Mouse (Mus musculus) 416B (cell line): Measurements from ENCODE around the gene Apaf1.

ENCODE experiments used
- DNase-seq: peaks from one replicate; pipeline ENCODE4 v3.0.0; 2011; ENCODE audit warnings: low read depth

The Apaf1 gene

DNA sequence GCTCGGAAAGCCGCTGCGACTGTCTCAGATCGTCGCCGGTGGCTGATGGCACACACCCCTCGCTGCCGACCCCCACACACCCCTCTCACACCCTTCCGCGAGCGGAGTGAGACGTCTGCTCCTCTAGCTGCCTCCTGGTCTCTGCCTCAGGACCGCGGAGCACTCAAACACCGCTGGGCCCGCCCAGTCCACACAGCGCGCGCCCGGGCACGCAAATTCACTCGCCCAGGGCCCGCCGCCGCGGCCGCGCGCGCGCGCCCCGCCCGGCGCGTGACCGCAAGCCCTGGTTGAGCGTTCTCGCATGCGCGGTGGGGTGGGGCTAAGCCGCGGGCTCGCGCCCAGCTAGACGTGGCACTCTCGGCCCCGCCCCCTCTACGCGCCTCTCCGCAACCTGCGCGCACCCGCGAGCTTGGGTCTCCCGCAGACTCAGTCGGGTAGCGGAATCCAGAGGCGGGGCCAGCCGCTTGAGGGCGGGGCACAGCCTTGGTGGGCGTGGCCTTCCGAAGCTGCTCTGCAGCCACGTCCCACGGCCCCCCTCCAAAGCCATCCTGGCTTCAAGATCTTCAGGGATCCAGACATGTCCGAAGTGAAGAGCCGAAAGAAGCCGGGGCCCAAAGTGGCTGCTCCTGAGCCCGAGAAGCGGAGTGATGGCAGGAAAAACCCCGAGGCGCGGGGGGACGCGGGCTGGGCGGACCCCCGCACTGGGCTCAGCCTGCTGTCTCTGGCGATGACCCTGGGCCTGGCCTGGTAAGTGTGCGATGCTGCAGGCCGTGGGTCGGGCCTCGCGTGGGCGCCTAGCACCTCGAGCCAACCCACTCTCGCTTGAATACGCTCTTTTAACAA, at the start of gene Apaf1, which contains the start of gene Ikbip:
Gene Apaf1 (minus strand): TSS at position 221 of the 843 bp plus-strand sequence.
Gene Ikbip (plus strand): TSS at position 391 of the 843 bp plus-strand sequence.
- DNase-seq: peak; percentile 98

DNA sequence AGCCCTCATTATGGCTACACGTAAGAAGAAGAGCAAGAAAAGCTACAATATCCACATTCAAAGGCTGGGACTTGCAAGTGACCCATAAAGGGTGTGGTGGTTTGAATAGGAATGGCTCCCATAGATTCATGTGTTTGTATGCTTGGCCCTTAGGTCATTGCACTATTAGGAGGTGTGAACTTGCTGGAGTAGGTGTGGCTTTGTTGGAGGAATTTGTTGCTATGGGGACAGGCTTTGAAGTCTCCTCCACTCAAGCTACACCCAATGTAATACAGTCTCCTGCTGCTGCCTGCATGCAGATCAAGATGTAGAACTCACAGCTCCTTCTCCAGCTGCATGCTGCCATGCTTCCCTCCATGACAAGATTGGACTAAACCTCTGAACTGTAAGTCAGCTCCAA, 49.0 kb upstream of the Apaf1 start:
- DNase-seq: no peak

DNA sequence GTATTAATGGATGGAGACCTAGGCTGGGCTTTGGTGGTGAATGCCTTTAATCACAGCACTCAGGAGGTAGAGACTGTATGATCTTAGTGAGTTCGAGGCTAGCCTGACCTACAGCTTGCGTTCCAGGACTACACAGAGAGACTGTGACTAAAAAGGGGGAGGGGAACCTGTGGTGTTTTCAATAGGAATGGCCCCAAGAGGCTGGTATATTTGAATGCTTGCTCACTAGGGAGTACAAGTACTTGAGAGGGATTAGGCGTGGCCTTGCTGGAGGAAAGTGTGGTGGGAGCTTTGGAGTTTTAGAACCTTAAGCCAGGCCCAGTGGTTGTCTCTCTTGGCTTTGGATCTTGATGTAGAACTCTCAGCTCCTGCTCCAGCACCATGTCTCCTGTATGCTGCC, 48.2 kb upstream of the Apaf1 start:
- DNase-seq: no peak

DNA sequence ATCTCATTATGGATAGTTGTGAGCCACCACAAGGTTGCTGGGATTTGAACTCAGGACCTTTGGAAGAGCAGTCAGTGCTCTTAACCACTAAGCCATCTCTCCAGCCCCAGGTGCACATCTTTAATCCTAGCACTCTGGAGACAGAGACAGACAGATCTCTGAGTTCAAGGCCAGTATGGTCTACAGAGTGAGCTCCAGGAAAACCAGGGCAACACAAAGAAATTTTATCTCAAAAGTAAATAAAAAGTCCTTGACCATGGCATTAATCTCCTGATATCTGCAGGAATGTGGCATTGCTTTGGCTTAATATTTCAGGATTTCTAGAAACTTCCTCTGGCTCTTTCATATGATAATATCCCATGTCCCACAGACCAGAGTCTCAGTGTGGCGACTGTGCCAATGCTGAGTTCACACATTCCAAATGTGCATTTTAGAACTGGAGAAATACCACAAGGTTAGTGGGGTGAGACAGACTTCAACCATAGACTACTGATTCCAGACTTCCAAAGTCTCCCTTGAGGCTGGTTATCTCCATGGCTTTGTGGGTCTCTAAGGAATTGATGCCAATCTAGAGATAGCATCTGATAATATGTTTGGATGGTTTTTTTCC, 46.1 kb upstream of the Apaf1 start:
- DNase-seq: no peak

DNA sequence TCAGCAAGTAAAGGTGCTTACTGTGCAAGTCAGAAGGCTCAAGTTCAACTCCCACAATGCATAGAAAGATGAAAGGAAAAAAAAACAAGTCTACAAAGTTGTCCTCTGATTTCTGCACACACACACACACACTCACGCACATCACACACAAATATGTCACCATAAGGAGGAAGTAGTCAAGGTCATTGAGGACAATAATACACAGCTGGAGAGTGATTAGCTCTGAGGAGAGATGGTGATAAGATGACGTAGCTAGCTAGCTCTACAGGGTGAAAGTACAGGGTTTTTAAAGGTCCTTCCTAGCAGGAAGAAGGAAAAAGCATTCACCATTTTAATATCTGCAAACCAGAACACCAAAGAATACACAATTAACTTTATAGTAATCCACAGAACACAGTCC, 44.8 kb upstream of the Apaf1 start:
- DNase-seq: peak; percentile 60

DNA sequence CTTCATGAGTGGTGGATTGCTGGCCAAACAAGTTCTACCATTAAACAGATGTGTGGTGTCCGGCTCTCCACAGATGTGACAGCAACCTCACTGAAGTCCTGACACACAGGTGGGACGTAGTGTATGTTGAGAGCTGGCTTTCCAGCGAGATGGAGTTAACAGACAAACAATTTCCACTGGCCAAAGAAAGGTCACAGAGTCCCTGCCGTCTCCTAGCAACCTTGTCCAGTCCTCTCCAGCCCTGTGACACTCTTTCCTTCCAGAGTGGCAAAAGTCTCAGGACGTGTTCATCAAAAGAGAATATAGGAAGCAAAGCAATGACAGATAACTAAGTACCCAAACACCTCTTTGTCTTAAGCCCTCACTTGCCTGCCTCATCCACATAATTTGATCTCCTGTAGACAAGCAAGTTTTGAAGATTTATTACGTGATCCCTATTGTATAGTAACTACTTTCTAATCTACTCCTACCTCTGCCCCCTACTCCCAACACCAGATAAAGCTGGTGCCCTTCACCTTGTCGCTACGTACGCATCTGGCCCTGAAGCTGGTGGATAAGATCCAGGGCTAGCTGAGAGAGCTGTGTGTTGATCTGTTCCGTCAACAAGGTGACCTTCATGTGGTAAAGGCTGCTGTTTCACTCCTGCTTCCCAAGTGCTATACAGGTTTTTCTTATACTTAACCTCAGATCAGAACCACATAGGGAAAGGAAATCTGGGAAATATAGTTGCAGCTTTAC, 44.2 kb upstream of the Apaf1 start:
- no peak for DNase-seq

DNA sequence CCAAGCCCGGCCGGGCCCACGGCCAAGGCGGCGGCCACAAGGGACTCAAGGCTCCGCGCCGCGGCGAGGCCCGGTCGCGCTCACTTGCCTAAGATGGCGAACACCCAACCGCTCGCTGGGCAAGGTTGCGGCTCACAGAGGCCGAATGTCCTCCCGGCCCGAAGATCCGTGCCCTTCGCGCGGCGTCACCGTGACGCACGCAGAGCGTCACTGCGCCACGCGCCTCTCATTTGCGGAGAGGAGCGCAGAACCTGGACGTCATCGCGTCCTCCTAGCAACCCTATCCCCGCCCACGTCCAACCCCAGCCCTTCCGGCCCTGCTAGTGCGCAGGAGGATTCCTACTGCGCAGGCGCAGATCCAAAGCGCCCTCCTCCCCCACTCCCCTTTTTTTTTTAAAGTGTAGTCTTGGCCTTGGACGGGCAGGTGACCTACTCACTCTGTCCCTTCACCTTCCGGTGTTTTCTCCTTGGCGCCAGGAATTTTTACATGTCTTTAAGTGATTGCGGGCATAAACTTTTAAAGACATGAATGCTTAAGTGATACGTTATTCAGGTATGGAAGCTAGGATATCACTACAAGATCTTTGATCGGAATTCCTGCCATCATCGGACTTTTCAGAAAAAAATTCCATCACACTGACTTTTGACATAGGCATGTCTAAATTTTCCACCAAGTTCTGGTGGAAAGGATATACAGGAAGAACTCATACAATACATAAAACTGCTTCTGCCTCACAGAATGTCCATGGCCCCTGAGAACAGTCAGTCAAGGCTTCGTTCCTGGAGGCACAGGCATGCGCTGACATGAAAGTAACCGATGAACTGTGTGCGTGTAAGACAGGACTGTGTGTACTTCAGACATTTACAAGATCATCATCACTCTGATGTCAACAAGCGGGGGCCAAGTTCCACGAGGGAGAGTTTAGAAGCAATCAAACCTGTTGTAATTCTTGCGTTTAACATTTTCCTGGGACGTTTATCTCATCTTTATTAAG, 41.6 kb upstream of the Apaf1 start, which contains the start of gene Slc25a3:
Gene Slc25a3 (minus strand): TSS at position 232 of the 995 bp plus-strand sequence.
- DNase-seq: peak; percentile 99

DNA sequence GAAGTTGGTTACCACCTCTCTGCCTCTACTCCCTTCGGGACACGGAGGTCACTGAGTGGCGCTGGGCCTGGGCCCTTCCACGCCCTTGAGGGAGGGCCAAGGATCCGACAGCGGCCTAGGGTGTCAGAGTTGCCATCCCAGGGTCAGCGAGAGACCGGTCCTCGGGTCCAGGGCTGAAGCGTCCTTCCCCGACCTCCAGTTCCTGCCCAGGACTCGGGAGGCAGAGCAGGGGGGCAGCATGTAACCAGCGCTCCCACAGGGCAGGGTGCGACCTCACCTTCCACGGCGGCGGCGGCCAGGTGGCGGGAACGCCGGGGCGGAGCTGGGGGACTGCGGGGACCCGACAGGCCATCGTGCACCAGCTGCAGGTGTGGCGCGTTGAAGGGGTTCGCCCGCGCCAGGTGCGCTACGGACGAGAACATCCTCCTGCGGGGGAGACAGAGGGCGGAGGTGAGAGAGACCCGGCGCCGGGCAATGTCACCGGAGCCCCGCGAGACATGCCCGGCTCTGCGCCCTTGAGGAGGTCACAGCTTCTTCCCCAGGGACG, 40.8 kb upstream of the Apaf1 start:
- peak; percentile 40 for DNase-seq

DNA sequence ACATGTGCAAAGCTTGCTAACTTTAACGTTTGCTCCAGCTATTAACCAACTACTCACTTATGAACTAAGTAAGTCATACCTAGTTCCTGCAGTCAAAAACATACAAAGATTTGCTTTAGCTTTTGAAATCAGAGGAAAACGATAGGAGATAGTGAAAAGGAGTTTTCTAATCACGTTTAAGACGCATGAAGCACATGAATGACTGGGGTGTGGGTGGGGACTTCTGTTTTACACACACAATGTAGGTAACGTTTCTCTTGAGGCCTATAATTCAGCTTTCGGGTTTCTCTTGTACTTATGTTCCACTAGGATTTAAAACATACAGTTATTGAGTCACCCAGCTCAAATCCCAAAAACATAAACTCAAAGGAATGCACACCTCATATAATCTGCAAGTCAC, 40.1 kb upstream of the Apaf1 start:
- no peak for DNase-seq

DNA sequence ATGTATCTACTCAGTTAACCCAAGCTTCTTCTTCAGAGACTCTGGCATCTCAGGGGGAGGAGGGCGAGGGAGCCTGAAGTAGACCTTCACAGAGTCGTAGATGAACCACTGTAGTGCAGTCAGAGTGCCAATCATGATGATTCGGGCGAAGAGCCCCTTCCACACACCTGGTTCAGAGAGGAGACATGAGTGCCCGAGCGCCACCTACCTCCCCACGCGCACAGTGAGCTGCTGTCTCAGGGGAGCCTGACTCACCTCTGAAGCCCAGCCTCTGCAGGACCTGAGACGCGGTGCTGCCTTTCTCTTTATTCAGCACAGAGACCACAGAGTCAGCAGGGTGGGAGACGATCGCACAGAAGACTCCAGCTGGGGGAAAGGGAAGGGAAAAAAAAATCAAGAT, 34.4 kb upstream of the Apaf1 start:
- no peak for DNase-seq

DNA sequence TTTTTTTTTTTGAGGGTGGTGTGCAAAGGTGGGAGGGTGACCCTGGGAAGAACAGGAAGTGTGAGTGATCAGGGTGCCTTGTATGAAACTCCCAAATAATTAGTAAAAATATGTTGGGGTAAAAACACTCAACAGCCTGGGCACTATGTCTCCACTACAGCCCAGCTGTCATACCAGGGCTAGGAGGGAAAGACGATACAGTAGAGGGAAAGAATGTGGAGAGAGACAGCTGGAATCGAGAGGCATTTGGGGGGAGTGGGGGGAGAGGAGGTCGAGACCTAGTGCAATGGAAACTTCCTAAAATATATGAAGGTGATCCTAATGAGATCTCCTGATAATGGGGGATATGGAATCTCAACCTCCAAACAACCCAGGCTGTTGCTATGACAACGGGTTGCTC, 27.3 kb upstream of the Apaf1 start:
- DNase-seq: no peak

DNA sequence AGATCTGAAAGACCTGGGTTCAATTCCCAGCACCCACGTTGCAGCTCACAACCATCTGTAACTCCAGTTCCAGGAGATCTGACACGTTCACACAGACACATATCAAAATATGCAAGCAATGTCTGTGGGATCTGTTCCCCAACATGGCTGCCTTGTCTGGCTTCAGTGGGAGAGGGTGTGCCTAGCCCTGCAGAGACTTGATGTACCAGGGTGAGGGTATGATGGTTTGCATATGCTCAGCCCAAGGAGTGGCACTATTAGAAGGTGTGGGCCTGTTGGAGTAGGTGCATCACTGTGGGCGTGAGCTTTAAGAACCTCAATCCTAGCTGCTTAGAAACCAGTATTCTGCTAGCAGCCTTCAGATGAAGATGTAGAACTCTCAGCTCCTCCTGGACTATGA, 23.4 kb upstream of the Apaf1 start:
- no peak for DNase-seq

DNA sequence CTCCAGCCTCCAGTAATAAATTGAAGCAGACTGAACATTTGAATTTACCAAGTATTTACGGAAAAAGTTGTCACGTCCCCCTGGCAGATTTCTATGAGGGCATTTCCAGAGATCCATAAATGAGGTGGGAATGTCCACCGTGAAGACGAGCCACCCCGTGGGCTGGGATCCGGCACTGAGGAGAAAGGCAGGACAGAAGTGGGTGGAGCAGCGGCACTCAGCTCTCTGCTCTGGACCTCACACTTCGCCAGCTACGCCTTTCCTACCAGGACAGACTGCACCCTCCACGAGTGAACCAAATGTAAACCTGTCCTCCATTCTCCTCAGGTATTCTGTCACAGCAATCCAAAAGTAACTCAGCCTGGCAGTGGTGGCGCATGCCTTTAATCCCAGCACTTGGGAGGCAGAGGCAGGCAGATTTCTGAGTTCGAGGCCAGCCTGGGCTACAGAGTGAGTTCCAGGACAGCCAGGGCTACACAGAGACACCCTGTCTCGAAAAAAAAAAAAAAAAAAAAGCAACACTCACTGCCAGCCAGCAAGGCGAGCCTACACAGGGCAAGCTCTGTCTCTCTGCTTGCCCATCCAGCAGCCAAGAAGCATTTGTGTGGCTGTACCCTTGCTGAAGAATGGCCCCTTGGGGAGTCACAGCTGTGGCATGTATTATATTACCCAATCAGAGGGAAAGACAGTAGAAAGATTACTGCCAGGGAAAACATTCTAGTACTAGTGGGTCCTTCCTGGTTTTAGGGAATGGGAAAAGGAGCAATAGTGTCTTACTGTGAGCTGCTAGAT, 20.4 kb upstream of the Apaf1 start:
- no peak for DNase-seq

DNA sequence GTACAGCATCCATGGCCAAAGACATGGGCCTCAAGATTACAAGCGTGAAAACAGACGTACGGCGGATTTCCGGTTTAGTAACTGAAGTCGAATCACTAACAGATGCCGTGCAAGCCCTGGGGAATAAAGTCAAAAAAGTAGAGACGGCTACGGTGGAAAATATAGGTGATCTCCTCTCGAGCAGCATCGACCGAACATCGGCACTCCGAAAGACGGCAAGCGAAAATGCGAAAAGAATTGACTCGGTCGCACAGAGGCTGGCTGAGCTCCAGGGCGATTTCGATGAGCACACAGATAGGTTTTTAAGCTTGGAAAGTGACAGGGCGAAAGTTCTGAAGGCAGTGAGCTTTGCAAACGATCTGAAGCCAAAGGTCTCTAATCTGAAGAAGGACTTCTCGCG, 19.4 kb upstream of the Apaf1 start:
- DNase-seq: no peak

DNA sequence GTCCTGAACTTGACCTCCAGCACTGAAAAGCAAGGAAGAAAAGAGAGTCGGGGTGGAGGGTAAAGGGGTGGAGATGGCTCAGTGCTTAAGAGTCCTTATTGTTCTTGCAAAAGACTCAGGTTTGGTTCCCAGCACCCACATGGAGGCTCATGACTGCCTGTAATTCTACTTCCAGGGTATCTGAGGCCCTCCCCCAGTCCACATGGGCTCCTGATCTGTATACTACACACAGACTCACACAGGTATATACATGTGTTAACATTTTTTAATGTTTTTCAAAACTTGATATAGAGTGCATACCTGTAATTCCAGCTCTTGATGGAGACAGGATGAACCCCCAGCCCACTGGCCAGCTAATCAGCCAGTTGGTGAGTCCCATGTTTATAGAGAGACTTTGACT, 17.5 kb upstream of the Apaf1 start:
- DNase-seq: no peak

DNA sequence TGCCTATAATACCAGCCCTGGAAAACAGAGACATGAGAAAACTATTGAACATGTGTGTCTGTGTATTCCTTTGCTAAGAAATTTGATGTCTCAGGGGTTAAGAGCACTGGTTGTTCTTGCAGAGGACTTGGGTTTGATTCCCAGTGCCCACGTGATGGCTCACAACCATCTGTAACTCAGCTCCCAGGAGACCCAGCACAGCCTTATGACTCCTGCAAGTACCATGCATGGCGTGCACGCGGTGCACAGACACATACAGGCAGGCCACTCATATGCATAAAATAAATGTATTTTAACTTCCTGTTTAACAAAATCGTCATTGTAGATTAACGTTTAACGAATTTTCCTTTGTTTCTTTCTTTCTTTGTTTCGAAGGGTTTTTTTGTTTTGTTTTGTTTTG, 15.5 kb upstream of the Apaf1 start:
- no peak for DNase-seq

DNA sequence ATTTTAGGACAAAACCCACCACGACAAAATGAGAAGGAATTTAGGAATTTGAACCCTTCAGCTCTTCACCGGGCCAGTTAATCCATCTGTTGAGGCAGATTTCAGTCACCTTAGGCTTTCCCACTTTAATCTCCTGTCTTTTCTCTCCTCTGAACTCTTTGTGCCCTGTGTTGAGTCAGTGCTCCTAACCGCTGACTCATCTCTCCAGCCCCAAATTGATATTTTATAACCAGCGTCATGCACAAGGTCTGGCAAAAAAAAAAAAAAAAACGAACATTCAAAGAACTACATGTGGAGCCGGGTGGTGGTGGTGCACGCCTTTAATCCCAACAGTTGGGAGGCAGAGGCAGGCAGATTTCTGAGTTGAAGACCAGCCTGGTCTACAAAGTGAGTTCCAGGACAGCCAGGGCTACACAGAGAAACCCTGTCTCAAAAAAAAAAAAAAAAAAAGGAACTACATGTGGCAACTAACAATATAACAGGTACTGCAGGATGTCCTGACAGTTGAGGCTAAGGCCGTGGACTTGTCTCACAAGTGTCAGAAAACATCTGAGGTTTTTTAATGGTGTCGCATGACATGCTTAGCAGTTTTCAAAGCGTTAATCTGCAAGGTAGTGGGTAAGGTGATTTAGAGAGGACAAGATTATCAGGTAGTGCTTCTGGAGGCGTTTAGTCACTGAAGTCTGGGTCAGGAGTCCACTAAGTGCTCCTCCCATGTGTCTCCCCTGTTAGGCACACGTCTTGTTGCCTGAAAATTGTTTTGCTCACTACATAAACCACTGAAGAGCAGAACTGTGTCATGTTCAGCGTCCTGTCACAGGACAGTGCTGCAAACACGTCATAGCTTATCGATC, 11.9 kb upstream of the Apaf1 start:
- DNase-seq: peak; percentile 54

DNA sequence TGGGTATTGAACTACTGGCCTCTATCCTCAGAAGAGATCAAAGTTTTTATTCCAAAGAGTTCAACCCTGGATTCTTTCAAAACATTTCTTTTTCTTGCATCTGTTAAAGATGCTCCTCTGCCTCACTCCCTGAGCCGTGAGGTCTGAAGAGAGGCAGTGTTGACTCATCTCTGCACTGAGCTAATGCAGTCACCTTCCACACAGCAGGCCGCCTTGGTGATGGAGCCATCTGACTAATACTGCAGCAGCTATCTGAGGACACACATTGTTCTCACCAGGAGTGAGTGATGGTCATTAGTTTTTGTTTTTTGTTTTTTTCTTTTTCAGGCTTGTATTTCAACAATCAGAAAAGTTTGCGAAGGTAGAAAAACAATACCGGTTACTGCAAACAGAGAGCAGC, 10.2 kb upstream of the Apaf1 start:
- peak; percentile 33 for DNase-seq

DNA sequence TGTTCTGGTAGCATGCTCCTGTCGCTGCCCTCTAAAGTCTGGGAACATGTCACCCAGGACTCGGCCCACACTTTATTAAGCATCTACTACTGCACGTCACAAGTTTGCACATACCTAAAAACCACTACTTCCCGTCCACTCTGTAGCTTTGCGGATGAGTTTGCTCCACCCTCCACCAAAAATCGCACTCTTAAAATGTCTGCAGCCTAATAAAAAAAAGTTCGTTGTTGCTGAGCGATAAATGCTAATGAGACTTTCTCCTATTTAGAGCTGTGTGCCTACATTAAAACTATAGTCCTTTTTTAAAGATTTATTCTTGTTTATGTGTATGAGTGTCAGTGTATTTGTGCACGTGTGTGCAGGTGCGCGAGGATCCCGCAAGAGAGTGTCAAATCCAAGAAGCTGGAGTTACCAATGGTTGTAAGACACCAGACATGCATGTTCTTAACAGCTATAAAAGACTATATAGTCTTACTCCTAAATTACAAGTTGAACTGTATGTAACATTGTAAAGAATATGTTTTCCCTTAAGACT, 890 bp upstream of the Apaf1 start:
- peak; percentile 67 for DNase-seq
